Mouse (Mus musculus): ENCODE results near the gene Adam22.

DNA sequence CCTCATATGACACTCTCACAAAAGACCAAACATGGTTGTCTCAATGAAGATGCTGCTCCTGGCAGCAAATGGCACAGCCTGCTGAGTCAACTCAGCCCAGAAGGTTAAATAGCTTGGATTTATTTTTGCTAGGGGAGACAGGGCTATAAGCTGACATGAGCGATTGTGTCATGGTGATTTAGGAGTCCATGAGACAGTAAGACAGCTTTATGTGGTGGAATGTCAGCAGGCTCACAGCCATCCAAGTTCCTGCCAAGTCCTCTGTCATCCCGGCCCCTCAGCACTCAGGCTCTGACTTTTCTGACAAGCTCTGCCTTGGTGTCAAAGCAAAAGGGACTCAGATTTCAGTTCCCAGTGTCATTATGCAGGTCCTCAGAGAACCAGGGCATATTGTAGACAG lies 11.6 kb downstream of the Adam22 start:
- TF ChIP-seq CTCF (IDR thresholded peaks at IDR 0.05; ENCODE audit: borderline replicate concordance, control insufficient read depth, extremely low read depth, insufficient read depth, low read length, poor library complexity) (no peak), POLR2A (IDR thresholded peaks at IDR 0.05; ENCODE audit: control insufficient read depth, extremely low read depth, insufficient read depth, low read length, poor library complexity) (no peak)

Measured in thymus, adult 2 months (tissue).